Mouse (Mus musculus): ENCODE measurements around the gene Fyttd1. TPM values are rescaled to one million over a fixed set of nuclear protein-coding genes. Genes with fewer than 3 reads are reported as not detected.
"Not testable (repeated sequence)": the region's sequence is repeated elsewhere in the genome, so short reads cannot be mapped to it uniquely, and the experiment has no call there.

The Fyttd1 gene
- 100 to 1,000 TPM in 3 of 4 experiments, 10 to 100 TPM in 1; 97.2 to 136 (median 120) TPM for total RNA-seq (2022)

- DNase-seq, result peak; percentile 93
Observed at GRCm38 (mm10) chr16:32877343-32878156, at the start of gene Fyttd1, which contains the start of gene Rubcn. TSS of gene Fyttd1 (plus strand) at chr16:32877500. TSS of gene Rubcn (minus strand) at chr16:32877766.

GRCm38 (mm10) chr16:32829104-32829503 is 48.2 kb upstream of the Fyttd1 start:
- no peak for DNase-seq

DNA sequence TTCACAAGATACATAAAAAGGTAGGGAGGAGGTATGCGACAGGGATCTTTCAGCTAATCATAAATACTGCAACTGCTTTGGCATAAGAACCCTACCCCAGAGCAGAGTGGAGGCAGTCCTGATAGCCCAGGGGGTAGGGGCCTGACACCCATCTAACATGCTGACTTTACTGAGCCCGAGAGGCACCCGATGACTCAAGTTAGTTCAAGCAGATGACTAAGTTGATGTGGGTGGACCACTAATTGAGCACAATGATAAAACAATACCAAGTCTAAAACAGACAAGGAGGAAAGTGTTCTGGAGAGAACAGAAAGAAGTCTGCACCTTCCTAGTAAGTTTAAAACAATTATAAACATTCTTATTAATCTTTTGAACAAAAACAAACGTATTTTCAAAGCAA is 45.8 kb upstream of the Fyttd1 start:
- DNase-seq, result no peak

DNA sequence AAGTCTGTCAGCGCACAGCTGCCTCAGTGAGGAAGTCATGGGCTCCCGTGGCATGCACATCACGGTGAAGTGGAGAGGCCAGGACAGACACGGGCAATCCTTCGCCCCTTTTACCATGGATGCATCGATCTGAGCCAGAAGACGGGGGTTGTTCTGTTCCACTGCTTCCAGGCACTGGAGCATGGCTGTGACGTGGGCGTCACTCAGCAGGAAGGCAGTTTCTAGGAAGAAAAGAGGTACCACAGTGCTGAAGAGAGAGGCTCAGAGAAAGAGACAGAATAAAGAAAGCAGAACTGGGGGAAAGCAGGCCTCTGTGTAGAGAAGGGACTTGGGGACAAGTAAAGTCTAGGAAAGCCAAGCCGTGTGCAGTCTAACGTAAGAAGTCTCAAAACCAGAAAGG is 30.2 kb upstream of the Fyttd1 start:
- DNase-seq, result no peak

- no peak for DNase-seq
Observed at GRCm38 (mm10) chr16:32849042-32849830, 28.1 kb upstream of the Fyttd1 start.

GRCm38 (mm10) chr16:32853492-32854049 is 23.7 kb upstream of the Fyttd1 start:
- peak; percentile 26 for DNase-seq

GRCm38 (mm10) chr16:32854050-32854571 is 23.2 kb upstream of the Fyttd1 start:
- no peak for DNase-seq

DNA sequence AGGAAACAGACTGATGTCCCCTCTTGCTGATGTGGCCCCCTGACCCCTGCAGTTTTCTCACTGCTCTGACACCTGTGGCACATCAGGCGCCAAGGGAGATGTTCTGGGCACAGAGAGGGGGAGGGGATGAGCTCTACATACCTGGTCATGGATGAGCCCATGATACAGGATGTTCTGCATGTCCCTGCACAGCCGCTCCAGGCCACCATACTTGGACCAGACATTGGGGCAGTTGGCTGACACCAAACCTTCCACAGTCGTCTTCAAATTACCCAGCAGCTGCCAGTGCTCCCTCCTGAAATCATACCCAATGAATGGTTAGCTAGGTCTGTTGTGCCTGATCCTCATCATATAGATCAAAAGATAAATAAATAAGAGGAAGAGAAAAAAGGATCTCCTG is 20.5 kb upstream of the Fyttd1 start:
- DNase-seq, result no peak

- no peak for DNase-seq
Observed at GRCm38 (mm10) chr16:32858356-32858755, 18.9 kb upstream of the Fyttd1 start.

GRCm38 (mm10) chr16:32858771-32859636 is 18.3 kb upstream of the Fyttd1 start:
- DNase-seq, result peak; percentile 30

DNA sequence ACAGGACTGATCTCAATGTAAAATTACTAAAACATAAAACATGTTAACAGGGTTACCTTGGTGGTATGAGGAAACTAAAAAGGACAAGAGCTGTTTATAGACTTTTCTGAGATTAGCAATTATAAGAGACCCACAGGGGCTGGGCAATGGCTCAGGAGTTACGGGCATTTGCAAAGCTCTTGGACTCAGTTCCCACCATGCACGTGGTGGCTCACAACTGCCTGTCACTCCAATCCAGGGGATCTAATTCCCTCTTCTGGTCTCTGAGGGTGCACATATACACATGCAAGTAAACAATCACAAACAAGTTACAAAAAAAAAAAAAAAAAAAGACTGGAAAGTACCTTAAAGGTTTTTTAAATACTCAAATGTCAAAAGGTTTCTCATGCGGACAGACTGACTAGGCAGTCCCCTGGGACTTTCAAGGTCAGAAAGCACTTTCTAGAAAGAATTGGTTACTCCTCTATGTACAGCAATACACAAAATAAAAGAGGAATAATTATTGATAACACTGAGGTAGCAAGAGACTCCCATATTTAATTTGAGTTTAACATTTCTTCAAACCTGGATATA is 15.4 kb upstream of the Fyttd1 start:
- no peak for DNase-seq

- no peak for DNase-seq
Observed at GRCm38 (mm10) chr16:32865401-32865800, 11.9 kb upstream of the Fyttd1 start.

- no peak for DNase-seq
Observed at GRCm38 (mm10) chr16:32866713-32867112, 10.6 kb upstream of the Fyttd1 start.

DNA sequence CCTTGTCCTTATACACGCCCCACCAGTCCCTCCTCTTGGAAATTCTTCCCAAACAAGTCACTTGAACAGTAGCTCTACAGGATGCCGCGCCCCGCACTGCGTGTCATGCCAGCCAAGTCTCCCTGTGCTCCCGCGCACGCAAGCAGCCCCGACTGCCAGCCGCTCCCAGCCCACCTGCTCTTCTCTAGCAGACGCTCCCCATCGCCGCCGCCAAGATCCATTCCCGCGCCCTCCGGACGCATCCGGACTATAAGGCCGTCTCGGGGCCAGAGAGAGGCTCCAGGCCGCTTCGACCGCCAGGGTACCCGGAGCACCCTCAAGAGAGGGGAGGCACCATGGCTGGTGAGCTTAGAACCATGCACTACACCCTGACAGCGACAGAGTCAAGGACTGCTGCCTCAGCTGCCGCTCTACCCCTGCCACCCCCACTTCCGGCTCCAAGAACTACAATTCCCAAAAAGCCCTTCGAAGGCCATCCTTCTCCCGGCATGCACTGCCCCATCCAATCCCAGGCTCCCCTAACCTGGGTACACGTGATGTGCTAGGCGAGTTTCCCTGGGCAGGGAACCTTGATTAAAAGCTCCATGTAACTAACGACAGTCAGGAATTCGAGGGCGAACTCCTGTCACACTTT is 9.3 kb upstream of the Fyttd1 start:
- peak; percentile 91 for DNase-seq

DNA sequence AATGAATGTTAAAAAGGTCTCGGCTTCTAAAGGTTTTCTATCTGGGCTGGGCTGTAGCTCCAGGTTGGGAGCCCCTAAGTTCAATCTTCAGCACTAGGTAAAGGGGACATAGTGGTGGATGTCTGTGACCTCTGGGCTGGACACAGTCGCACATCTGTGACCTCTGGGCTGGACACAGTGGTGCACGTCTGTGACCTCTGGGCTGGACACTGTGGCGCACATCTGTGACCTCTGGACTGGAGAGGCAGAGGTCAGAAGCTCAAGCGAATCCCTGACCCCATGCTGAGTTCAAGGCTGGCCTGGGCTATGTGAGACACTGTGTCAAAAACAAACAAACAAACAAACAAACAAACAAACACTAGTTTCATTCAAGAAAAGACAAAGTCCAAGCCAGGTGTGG is 7.1 kb upstream of the Fyttd1 start:
- DNase-seq, result no peak

DNA sequence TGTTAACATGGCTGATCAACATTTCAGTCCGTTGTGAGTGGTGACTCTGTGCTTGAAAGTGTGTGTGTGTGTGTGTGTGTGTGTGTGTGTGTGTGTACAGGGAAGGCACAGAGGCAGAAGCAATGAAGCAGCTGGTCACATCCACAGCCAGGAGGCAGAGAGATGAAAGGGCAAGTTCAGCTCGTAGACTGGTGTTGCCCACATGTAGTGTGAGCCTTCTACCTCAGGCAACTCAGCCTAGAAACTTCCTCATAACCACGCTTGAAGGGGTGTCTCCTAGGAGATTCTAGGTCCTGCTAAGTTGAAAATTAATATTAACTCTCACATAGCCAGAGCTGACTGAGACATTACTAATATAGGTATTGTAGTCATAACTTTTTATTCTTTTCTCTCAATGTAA is 3.9 kb upstream of the Fyttd1 start:
- no peak for DNase-seq

DNA sequence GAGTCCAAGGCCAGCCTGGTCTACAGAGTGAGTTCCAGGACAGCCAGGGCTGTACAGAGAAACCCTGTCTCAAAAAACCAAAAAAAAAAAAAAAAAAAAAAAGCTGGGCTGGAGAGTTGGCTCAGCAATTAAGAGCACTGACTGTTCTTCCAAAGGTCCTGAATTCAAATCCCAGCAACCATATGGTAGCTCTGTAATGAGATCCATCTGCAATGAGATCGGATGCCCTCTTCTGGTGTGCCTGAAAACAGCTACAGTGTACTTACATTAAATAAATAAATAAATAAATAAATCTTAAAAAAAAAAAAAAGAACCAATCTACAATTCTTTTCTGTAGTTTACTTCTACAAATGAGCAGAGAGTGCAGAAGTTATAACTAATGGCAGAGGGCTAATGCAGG is 2.0 kb upstream of the Fyttd1 start:
- not testable (repeated sequence) for DNase-seq

DNA sequence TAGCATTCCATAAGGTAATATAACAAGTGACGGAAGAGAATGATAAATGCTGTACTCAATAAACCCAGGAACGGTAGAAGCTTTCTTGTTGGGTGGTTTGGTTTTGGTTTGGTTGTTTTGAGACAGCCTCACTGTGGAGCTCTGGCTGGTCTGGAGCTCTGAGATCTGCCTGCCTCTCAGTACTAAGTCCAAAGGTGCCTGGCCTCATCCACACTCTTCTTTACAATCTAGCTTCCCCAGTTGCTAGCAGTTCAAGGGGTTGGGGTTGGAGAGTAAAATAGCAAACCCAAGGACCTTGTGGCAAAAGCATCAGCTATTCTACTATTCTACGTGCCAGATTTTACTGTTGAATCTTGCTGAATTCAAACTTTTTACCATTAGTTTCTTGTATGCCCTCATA is 1.5 kb upstream of the Fyttd1 start:
- DNase-seq, result no peak

GRCm38 (mm10) chr16:32876831-32877230 is 469 bp upstream of the Fyttd1 start:
- no peak for DNase-seq

DNA sequence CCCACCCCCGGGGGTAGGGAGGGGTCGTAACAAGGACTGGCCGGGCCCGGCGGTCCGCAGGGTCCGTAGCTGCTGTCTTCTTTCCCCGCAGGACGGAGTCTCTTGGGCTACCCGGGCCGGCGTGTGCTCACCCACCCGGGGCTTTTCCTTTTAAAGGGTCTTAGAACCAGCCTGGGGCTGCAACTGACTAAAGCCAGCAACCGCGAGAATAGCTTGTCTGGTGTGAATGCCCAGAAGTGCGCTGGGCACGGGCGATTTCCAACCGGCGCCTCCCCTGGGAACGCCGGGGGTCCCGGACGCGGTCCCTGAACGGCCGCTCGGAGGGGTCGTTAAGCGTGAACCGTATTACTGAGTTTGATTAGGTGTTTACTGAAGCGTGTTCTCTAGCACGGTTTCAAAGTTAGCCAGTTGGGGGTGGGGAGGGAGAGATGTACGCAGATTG is 878 bp downstream of the Fyttd1 start:
- DNase-seq, result no peak

Measured in adrenal gland, adult 8-10 months (tissue).